ENCODE assay signal across 18 mouse cellular contexts in the genomic region with DNA sequence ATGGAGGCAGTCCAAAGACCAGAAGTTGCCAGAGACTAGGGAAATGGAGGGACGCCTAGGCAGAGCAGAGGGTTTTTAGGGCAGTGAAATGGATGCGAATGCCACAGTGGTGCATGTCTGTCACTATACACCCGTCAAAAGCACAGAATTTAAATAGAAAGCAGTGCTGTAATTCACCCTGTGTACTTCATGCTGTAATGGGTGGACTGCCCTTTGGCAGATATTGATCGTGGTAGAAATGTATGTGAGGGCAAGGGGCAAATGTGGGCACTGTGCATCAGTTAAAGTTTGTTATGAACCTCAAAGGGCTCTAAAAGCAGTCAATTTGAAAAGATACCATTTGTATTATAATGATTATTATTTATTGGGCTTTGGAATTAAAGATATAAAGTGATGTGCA.
"Had no signal": no experiment of that assay in that cellular context is flagged by ENCODE, and none has a peak within 500 bp of the region (broad histone marks: within the 10 kb centered on the region; RNA-seq: fewer than 3 reads in every experiment).

No protein-coding gene starts in this region.

- H3K36me3 ChIP-seq: limb, embryonic 12.5 days; limb, embryonic 15.5 days; lung, embryonic 15.5 days had no signal

- H3K4me2 ChIP-seq: limb, embryonic 12.5 days; limb, embryonic 15.5 days; lung, embryonic 15.5 days; midbrain, embryonic 11.5 days had no signal

- H3K27me3 ChIP-seq: limb, embryonic 12.5 days; limb, embryonic 15.5 days; lung, embryonic 15.5 days had no signal

- H3K4me3 ChIP-seq: layer of hippocampus, adult 2 months; limb, embryonic 12.5 days; limb, embryonic 15.5 days; lung, embryonic 15.5 days had no signal

- ATAC-seq: hindbrain, postnatal 0 days; inflammation-experienced regulatory T-cells, adult 6 months had no signal

- H3K9ac ChIP-seq: limb, embryonic 12.5 days; limb, embryonic 15.5 days; lung, embryonic 15.5 days had no signal

- DNase-seq: kidney, adult 18-20 months; kidney, adult 9 months; kidney, postnatal 14 days; kidney, postnatal 4 days; left cerebral cortex, postnatal 4 days; lung, postnatal 10 days; lung, postnatal 4 days; midbrain, embryonic 14.5 days; thymus, adult 2 months; thymus, postnatal 25 days had no signal

- H3K4me1 ChIP-seq: limb, embryonic 12.5 days; limb, embryonic 15.5 days; lung, embryonic 15.5 days had no signal

- H3K9me3 ChIP-seq: limb, embryonic 12.5 days; limb, embryonic 15.5 days; lung, embryonic 15.5 days had no signal

- H3K27ac ChIP-seq: hindbrain, postnatal 0 days; layer of hippocampus, adult 2 months; limb, embryonic 12.5 days; limb, embryonic 15.5 days; lung, embryonic 15.5 days; stomach, postnatal 0 days had no signal
